16 mouse cellular contexts compared by ENCODE assay signal in the genomic region with DNA sequence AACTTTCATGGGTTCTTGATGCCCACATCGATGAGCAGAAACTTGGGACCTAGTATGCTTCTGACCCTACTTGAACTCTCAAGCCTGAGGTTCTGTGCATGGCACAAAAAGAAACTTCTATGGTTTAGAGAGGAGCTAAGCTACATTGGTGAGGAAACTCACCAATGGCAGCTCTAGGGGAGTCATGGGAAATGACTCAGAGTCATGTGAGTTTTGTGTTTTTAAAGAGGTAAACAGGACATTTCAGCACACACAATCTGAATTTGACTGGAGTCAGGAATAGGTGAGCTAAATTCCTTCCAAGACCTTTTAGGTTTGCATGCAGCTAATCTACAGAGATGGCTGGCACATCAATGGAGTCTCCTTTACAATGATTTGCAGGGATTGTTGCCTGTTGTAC. TPM values are rescaled to one million over a fixed set of nuclear protein-coding genes. Genes with fewer than 3 reads are reported as not detected.
"Had no signal": no experiment of that assay in that cellular context is flagged by ENCODE, and none has a peak within 500 bp of the region (broad histone marks: within the 10 kb centered on the region; RNA-seq: fewer than 3 reads in every experiment).

No protein-coding gene starts in this region.

- H3K4me2 ChIP-seq: liver, embryonic 15.5 days; lung, embryonic 14.5 days; midbrain, embryonic 11.5 days; midbrain, embryonic 13.5 days; midbrain, embryonic 15.5 days; neural tube, embryonic 12.5 days; stomach, embryonic 15.5 days had no signal

- H3K27ac ChIP-seq: liver, embryonic 15.5 days; midbrain, embryonic 13.5 days; midbrain, embryonic 15.5 days; neural tube, embryonic 12.5 days; stomach, embryonic 15.5 days had no signal

- H3K36me3 ChIP-seq: liver, embryonic 15.5 days; midbrain, embryonic 13.5 days; midbrain, embryonic 15.5 days; neural tube, embryonic 12.5 days; stomach, embryonic 15.5 days had no signal

- H3K4me3 ChIP-seq: liver, embryonic 15.5 days; megakaryocyte, embryonic 14.5 days; midbrain, embryonic 13.5 days; midbrain, embryonic 15.5 days; neural tube, embryonic 12.5 days; stomach, embryonic 15.5 days had no signal

- H3K4me1 ChIP-seq: liver, embryonic 15.5 days; megakaryocyte, embryonic 14.5 days; midbrain, embryonic 13.5 days; midbrain, embryonic 15.5 days; neural tube, embryonic 12.5 days; stomach, embryonic 15.5 days had no signal

- H3K27me3 ChIP-seq: midbrain, embryonic 13.5 days; midbrain, embryonic 15.5 days; neural tube, embryonic 12.5 days; stomach, embryonic 15.5 days had no signal

- H3K9ac ChIP-seq: liver, embryonic 15.5 days; lung, embryonic 14.5 days; midbrain, embryonic 13.5 days; midbrain, embryonic 15.5 days; neural tube, embryonic 12.5 days; stomach, embryonic 15.5 days had no signal

- H3K9me3 ChIP-seq: liver, embryonic 15.5 days; megakaryocyte, embryonic 14.5 days; midbrain, embryonic 13.5 days; midbrain, embryonic 15.5 days; neural tube, embryonic 12.5 days; stomach, embryonic 15.5 days had no signal

- DNase-seq: lung, embryonic 14.5 days; lung, postnatal 10 days; lung, postnatal 4 days; right cerebral cortex, postnatal 14 days; thymus, adult 18-20 months; thymus, postnatal 14 days; thymus, postnatal 36 days had no signal

- ATAC-seq: midbrain, embryonic 13.5 days; midbrain, embryonic 15.5 days had no signal

RNA-seq across cellular contexts. Expression of a gene that starts 48.2 kb away (rescaled TPM):
- polyA plus RNA-seq: liver, embryonic 15.5 days; lung, embryonic 14.5 days; midbrain, embryonic 11.5 days; midbrain, embryonic 13.5 days; midbrain, embryonic 15.5 days; midbrain, postnatal 0 days; neural tube, embryonic 12.5 days; spleen, adult 2 months; stomach, embryonic 15.5 days had no signal
